Mouse (Mus musculus) erythroblast, embryonic 14.5 days (primary cell): ENCODE data around the gene Llgl1.

Experiments used
- GATA1 ChIP-seq: IDR thresholded peaks from 2 replicates; pipeline ENCODE4 v1.6.1; 2012; ENCODE audit warnings: low read length, inconsistent platforms, mixed read lengths
- TAL1 ChIP-seq: IDR thresholded peaks from 3 replicates; pipeline ENCODE4 v1.6.1; 2012; ENCODE audit warnings: low read length, inconsistent platforms, mixed read lengths

GRCm38 (mm10) chr11:60755570-60755969 lies 56.0 kb downstream of the Llgl1 start:
- TF ChIP-seq GATA1 (no peak), TAL1 (no peak)
